Mouse (Mus musculus) heart, postnatal 0 days (tissue): ENCODE results near the gene Celf2. TPM values are rescaled to one million over a fixed set of nuclear protein-coding genes. Genes with fewer than 3 reads are reported as not detected.

Source experiments
- ATAC-seq: fragments of 200-750 bp; cut with Nextera tagmentation; 2 replicates; pipeline ENCODE4 v1.8.0; 2017; ENCODE audit warnings: low read depth, moderate number of reproducible peaks, moderate library complexity; ENCODE audit not compliant: insufficient read depth
- DNase-seq: peaks from one replicate; pipeline ENCODE4 v3.0.0-alpha.2; 2016; ENCODE audit warnings: low spot score
- H3K27ac ChIP-seq: fragments of 300-500 bp; sonication (generic); 2 replicates; pipeline ENCODE4 v1.5.1; 2014; ENCODE audit warnings: low read depth, mild to moderate bottlenecking
- H3K27me3 ChIP-seq: fragments of 300-500 bp; sonication (generic); 2 replicates; pipeline ENCODE4 v1.6.1; 2014; ENCODE audit warnings: low read length, mixed read lengths; ENCODE audit not compliant: control insufficient read depth, insufficient read depth
- H3K36me3 ChIP-seq: fragments of 300-500 bp; sonication (generic); replicated peaks from 2 replicates; pipeline ENCODE4 v1.6.1; 2014; ENCODE audit warnings: low read length, mixed read lengths; ENCODE audit not compliant: control insufficient read depth, insufficient read depth
- H3K4me1 ChIP-seq: fragments of 300-500 bp; sonication (generic); 2 replicates; pipeline ENCODE4 v1.6.1; 2014; ENCODE audit warnings: antibody characterized with exemption; ENCODE audit not compliant: control insufficient read depth, insufficient read depth
- H3K4me2 ChIP-seq: fragments of 300-500 bp; sonication (generic); 2 replicates; pipeline ENCODE4 v1.6.1; 2014; ENCODE audit warnings: low read depth, mild to moderate bottlenecking, low read length, moderate library complexity
- H3K4me3 ChIP-seq: fragments of 300-500 bp; sonication (generic); 2 replicates; pipeline ENCODE4 v1.5.1; 2014; ENCODE audit warnings: low read depth, low read length
- H3K9ac ChIP-seq: fragments of 300-500 bp; sonication (generic); replicated peaks from 2 replicates; pipeline ENCODE4 v1.6.1; 2014; ENCODE audit warnings: low read depth, low read length, mixed read lengths
- H3K9me3 ChIP-seq: fragments of 300-500 bp; sonication (generic); replicated peaks from 2 replicates; pipeline ENCODE4 v1.6.1; 2016; ENCODE audit warnings: low read length; ENCODE audit not compliant: control insufficient read depth
- CTCF ChIP-seq: IDR thresholded peaks from 2 replicates; pipeline ENCODE4 v1.5.1; 2016; ENCODE audit warnings: antibody characterized with exemption, control low read depth, low read depth
- EP300 ChIP-seq: IDR thresholded peaks from 2 replicates; pipeline ENCODE4 v1.6.1; 2016; ENCODE audit warnings: antibody characterized with exemption, low read depth
- WGBS: fragments of 180-500 bp; shearing (Covaris S2); extraction: QIAGEN DNeasy Blood & Tissue Kit; methylation state at CpG from one replicate; pipeline ENCODE4 v1.1.7; 2014; 5-methylcytosine and 5-hydroxymethylcytosine counted together
- polyA plus RNA-seq: library from polyadenylated mRNA; unstranded; fragments of >200 nt; fragmentation: Nextera tagmentation; extraction: Ambion mirVana; gene quantifications from 2 replicates; pipeline ENCODE4 v1.2.1, GENCODE M21; 2015
- total RNA-seq: library from RNA; depleted of rRNA; stranded (reverse); fragments of >200 nt; gene quantifications from 2 replicates; pipeline ENCODE4 v1.2.3, GENCODE M21; 2014; ENCODE audit warnings: low replicate concordance

The Celf2 gene
- total and polyA plus RNA-seq, 2 experiments from 2014 or later = 47.6 to 64.9 TPM

- WGBS = 88% methylated on average over 2 of the region's 2 CpGs
- Histone ChIP-seq H3K4me3 (no peak overlapping the region), H3K9ac (no peak overlapping the region), H3K4me2 (no peak overlapping the region), H3K4me1 (no peaks in the 10 kb centered on the region), H3K36me3 (no peaks in the 10 kb centered on the region), H3K27me3 (no peaks in the 10 kb centered on the region), H3K9me3 (no peaks in the 10 kb centered on the region), H3K27ac (no peak overlapping the region)
- TF ChIP-seq EP300 = no peak
- no peak for TF ChIP-seq CTCF
- no peak for DNase-seq
- no peak for ATAC-seq
These were observed 570.2 kb downstream of the Celf2 start for GRCm38 (mm10) chr2:6939143-6939542.

GRCm38 (mm10) chr2:6933130-6933529 lies 576.2 kb downstream of the Celf2 start:
- TF ChIP-seq CTCF = no peak
- TF ChIP-seq EP300 = no peak
- DNase-seq (no peak), ATAC-seq (no peak)
- Histone ChIP-seq H3K9ac (no peak overlapping the region), H3K27ac (no peak overlapping the region), H3K9me3 (no peaks in the 10 kb centered on the region), H3K4me1 (no peaks in the 10 kb centered on the region), H3K4me2 (no peak overlapping the region), H3K27me3 (no peaks in the 10 kb centered on the region), H3K4me3 (no peak overlapping the region), H3K36me3 (no peaks in the 10 kb centered on the region)
- 93% methylated on average over 12 of the region's 12 CpGs for WGBS

DNA sequence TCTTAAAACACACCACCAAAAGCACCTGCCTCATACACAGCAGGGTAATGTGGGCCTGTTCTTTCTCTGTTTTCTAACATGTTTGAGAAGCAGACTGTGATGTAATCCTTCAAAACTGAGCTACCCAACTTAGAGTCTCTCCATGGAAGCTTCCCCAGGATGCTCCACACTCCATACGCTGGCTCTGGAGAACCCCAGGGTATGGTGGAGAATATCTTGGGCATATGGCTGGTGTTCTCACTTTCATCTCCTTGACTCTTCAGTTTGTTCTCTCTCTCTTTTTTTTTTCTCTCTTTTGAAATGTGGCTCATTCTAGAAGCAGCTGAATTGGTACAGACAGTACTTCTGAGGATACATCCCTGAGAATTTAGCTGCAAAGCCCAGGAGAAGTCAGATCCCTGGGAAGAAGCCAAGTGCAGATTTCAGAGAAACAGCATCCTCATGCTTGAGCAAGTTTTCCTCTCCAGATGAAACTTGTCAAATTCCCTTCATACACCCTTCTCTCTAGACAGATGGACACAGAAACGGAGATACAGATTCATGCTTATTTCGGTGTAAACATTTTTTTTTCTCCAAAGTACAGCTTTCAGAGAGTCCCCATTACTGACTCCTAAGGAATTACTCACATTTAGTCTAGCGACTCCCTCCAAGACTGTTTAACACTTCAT lies 581.5 kb downstream of the Celf2 start:
- no peak for DNase-seq
- WGBS = 80% methylated on average over 4 of the region's 4 CpGs
- Histone ChIP-seq H3K4me3 (no peak overlapping the region), H3K9ac (no peak overlapping the region), H3K27me3 (no peaks in the 10 kb centered on the region), H3K9me3 (no peaks in the 10 kb centered on the region), H3K4me1 (no peaks in the 10 kb centered on the region), H3K4me2 (no peak overlapping the region), H3K36me3 (no peaks in the 10 kb centered on the region), H3K27ac (no peak overlapping the region)
- ATAC-seq = no peak
- TF ChIP-seq CTCF (no peak), EP300 (no peak)

GRCm38 (mm10) chr2:6925505-6925904 lies 583.9 kb downstream of the Celf2 start:
- H3K9me3 ChIP-seq = no peaks in the 10 kb centered on the region
- H3K4me3 ChIP-seq = no peak overlapping the region
- no peak overlapping the region for H3K27ac ChIP-seq
- WGBS = 91% methylated on average over 5 of the region's 5 CpGs
- no peaks in the 10 kb centered on the region for H3K36me3 ChIP-seq
- no peak overlapping the region for H3K4me2 ChIP-seq
- H3K27me3 ChIP-seq = no peaks in the 10 kb centered on the region
- no peaks in the 10 kb centered on the region for H3K4me1 ChIP-seq
- no peak for TF ChIP-seq EP300
- no peak for TF ChIP-seq CTCF
- DNase-seq (no peak), ATAC-seq (no peak)
- no peak overlapping the region for H3K9ac ChIP-seq

GRCm38 (mm10) chr2:6923738-6924474 lies 585.5 kb downstream of the Celf2 start:
- no peak for ATAC-seq
- H3K36me3 ChIP-seq = no peaks in the 10 kb centered on the region
- H3K27ac ChIP-seq = no peak overlapping the region
- H3K27me3 ChIP-seq = no peaks in the 10 kb centered on the region
- no peaks in the 10 kb centered on the region for H3K9me3 ChIP-seq
- no peak for DNase-seq
- no peak overlapping the region for H3K4me3 ChIP-seq
- H3K9ac ChIP-seq = no peak overlapping the region
- WGBS = 56% methylated on average over 15 of the region's 15 CpGs
- TF ChIP-seq EP300 (no peak), CTCF (no peak)
- no peaks in the 10 kb centered on the region for H3K4me1 ChIP-seq
- H3K4me2 ChIP-seq = no peak overlapping the region

DNA sequence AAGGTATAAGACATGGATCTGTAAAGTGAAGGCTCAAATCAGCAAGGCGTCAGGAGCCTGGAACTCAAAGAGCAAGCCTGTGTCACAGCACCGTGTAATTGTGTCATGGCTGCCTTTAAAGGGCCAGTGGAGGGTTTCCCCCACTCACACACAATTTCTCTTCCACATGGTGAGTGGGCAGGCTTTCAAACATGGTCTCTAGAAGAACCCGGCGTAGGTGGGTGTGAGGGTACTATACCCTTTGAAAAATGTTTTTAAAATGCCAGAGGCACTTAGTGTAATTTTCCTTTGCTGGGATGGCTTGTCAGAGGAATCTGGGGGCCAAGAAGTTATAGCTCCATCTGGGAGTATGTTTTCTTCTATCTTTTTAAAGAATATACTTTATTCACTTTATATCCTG lies 594.0 kb downstream of the Celf2 start:
- H3K36me3 ChIP-seq = no peaks in the 10 kb centered on the region
- H3K27me3 ChIP-seq = no peaks in the 10 kb centered on the region
- ATAC-seq = no peak
- H3K4me2 ChIP-seq = no peak overlapping the region
- H3K4me3 ChIP-seq = no peak overlapping the region
- H3K9me3 ChIP-seq = no peaks in the 10 kb centered on the region
- DNase-seq = no peak
- H3K4me1 ChIP-seq = peaks cover 4% of the 10 kb centered on the region; the same call in 1 of the 2 replicates
- WGBS = 89% methylated on average over 4 of the region's 4 CpGs
- H3K27ac ChIP-seq = no peak overlapping the region
- H3K9ac ChIP-seq = no peak overlapping the region
- no peak for TF ChIP-seq CTCF
- no peak for TF ChIP-seq EP300
